Mouse (Mus musculus) cerebellum, postnatal 14 days (tissue): ENCODE results near the gene Rab31.

Experiments
- DNase-seq, 2 experiments: peaks; one replicate each; pipeline ENCODE4 v3.0.0; 2021; ENCODE audit warnings: mixed read lengths in 2 of 2

Rab31 gene

GRCm38 (mm10) chr17:65613463-65614412 lies 158.8 kb downstream of the Rab31 start, which contains the start of gene Vapa:
TSS of gene Vapa (minus strand) at chr17:65613555.
- DNase-seq, result peak; percentile 99

GRCm38 (mm10) chr17:65613142-65613462 lies 159.4 kb downstream of the Rab31 start:
- DNase-seq, result no peak

DNA sequence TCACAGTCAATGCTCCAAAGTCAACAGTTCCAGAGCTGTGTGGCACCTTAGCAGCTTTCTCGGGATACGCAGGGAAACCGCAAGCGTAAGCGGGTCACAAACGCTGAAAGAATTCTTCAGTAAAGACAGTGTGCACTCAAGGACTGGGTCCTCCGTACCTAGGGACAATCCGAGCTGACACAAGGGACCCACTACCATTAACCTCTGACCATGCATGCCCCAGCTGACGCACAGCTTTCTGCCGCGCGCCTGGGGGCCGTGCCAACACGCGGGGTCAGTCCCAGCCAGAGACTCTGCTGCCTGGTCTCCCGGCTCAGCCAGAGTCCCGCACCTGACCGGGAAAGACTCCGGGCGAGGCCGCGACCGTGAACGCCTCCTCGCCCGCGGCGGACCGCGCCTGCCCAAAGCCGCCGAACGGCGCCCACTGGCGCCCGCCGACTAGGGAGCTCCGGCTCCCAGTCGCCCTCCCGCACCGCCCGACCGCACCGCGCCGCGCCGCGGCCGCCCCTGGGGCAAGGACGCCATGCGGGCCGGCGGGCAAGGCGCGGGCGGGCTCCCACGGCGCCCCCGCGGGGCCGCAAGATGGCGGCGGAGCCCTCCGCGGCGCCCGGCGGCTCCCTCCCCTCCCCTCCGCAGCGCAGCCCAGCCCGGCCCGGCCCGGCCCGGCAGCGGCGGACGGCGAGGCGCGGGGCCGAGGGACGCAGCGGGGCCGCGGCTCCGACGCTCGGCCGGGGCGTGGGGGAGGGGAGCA lies 160.0 kb downstream of the Rab31 start:
- peak; percentile 63 to 64 for DNase-seq

- DNase-seq, result no peak
These were observed 160.8 kb downstream of the Rab31 start for GRCm38 (mm10) chr17:65611721-65612120.

DNA sequence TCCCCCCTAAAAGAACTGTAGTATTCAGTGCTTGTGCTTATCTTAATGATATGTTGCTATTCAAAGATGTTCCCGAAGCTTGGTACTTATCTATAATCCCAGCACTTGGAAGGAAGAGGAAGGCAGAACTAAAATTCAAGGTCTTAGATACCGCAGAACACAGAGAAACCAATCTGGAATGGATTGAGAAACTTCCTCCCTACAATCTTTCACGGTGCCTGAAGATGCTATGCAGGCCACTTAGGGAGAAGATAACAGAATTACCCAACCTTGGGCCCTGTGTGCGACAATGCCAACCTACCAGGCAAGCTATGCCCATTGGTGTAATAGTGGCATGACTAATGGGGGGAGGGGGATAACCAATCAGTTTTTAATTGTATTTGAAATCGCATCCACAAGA lies 163.8 kb downstream of the Rab31 start:
- DNase-seq, result no peak

DNA sequence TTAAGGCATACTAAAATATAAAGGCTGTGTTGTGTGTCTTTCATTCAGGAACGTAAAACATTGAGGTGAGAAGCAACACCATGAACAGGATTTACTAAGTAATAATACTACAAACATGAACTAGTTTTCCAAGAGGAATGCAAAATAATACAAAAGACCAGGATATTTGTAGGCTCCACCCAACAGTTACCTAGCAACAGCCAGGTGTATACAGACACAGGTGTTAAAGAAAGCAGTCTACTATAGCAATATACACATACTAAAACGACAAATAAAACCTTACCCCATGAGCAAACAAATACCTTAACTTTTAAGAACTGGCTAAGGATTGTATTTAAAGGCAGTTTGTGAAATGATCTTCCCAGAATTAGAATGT lies 164.3 kb downstream of the Rab31 start:
- DNase-seq, result no peak

DNA sequence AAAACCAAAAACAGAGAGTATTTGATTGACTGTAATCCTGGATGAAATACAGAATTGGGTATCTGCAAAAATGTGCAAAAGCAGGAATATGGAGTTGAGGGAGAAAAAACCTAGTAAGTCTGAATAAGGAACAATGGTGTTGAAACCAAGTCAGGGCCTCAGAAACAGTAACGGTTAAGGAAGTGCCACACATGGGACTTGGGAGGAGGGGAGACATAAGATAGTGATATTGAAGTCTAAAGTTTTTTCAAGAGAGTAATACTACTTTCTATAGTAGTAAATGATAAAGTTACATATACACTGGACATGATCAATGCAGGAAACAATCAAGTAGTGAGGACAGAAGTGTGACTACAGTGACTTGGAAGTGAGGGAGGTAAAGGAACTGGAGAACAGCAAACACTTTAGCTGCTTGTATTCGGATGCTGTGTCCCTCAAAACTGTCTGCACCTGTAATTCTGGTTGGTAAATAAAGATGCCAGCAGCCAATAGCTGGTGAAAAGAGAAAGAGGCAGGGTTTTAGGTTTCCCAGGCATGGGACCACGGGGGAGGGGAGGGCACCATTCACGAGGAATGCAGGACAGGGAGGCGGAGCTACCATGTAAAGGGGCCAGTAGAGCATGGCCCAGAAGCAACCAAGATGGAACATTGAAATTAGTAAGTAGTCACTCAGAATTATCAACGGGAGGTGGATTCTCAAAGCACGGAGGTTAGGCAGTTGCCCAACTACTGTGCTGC lies 164.8 kb downstream of the Rab31 start:
- no peak for DNase-seq

DNA sequence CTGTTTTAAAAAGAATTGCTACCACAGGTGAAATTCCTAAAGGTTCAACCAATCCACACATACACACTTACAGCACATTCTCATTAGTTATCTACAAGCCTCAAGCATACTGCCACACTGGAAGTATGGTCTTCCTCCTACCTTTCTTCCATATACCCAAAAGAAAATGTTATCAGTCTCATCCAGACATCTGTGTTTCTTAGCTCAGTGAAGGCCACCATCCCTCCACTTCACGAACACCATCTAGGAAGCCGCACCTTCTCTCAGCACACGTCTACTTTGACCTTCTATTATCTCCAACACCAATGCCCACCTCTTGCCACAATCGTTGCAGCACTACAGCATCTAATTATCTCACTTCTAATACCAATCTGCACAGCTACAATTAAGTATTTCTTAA lies 166.5 kb downstream of the Rab31 start:
- DNase-seq, result no peak

DNA sequence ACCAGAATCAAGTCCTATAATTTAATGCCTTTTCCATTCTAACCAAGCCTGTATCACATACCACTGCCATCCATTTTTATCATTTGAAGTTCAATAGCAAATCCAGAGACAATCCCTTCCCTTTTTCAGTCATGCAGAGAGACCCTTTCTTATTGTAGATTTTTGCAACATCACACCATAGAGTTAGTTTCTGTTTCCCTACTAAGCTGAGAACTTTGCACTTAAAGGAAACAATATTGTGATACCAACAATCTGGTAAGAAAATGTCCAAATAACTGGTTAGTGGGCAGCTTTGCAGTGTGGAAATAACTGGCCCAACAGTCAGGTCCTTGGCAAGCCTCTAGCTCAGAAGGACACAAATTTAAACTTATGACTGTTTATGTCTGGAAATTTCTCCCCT lies 167.7 kb downstream of the Rab31 start:
- DNase-seq, result no peak

DNA sequence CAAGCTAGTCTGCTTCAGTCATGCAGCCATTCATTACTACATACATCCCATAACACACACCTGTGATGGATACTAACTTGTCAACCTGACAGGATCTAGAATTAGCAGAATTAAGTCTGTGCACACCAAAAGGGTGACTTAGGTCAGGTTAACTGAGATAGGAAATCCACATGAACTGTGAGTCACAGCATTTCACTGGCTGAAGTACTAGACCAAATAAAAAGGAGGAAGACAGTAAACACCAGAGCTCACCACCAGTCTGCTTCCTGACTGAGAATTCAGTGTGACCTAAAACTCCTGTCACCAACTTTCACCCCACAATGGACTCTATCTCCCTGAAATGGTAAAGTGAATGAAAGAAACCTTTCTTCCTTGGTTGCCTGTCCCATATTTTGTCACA lies 168.2 kb downstream of the Rab31 start:
- DNase-seq, result no peak
